41 mouse cellular contexts compared by ENCODE assay signal in the genomic region with DNA sequence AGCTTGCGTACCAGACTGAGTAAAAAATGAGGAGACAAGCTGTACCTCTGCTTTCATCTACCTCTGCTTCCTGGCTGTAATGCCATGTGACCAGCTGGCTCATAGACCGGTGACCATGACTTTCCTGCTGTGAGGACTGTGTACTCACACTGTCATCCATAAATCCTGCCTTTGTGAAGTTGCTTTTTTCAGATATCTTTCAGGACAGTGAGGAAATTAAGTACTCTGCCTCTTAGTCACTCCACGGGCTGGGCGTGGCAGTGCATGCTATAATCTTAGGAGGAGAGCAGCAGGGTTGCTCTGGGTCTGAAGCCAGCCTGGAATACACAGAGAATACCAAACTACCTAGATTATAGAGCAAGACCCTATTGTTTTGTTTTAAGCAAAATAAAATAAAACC. TPM values are rescaled to one million over a fixed set of nuclear protein-coding genes. Genes with fewer than 3 reads are reported as not detected.
DNase-seq lines count a peak whose midpoint lies in the region; ATAC-seq and TF ChIP-seq lines count a peak whose summit lies in the region.
"Had no signal": no experiment of that assay in that cellular context is flagged by ENCODE, and none has a peak within 500 bp of the region (broad histone marks: within the 10 kb centered on the region; RNA-seq: fewer than 3 reads in every experiment).

No protein-coding gene starts in this region.

- H3K9ac ChIP-seq in hindbrain, embryonic 11.5 days (ENCODE audit: low read depth, low read length): no peak overlapping the region
- H3K9ac ChIP-seq: embryonic facial prominence, embryonic 15.5 days; forebrain, embryonic 12.5 days; forebrain, postnatal 0 days; heart, embryonic 15.5 days; hindbrain, embryonic 12.5 days; liver, embryonic 15.5 days; lung, embryonic 15.5 days; midbrain, embryonic 15.5 days; neural tube, embryonic 12.5 days had no signal

- intact Hi-C loops in left cerebral cortex, postnatal 10 days (cut with DNase I): no loop called here

- no peaks in the 10 kb centered on the region for H3K36me3 ChIP-seq in C2C12 (ENCODE audit: control insufficient read depth, insufficient read depth)
- H3K36me3 ChIP-seq in hindbrain, embryonic 11.5 days (ENCODE audit: control insufficient read depth, insufficient read depth, low read length): no peaks in the 10 kb centered on the region
- H3K36me3 ChIP-seq: embryonic facial prominence, embryonic 10.5 days; embryonic facial prominence, embryonic 15.5 days; forebrain, embryonic 12.5 days; G1E; heart, embryonic 15.5 days; hindbrain, embryonic 12.5 days; liver, embryonic 15.5 days; lung, embryonic 15.5 days; midbrain, embryonic 10.5 days; midbrain, embryonic 15.5 days; neural tube, embryonic 12.5 days had no signal

- no peaks in the 10 kb centered on the region for H3K79me2 ChIP-seq in C2C12 (ENCODE audit: control insufficient read depth, insufficient read depth)

- H3K4me1 ChIP-seq in hindbrain, embryonic 11.5 days (replicated peaks; ENCODE audit: control insufficient read depth, insufficient read depth, low read length): no peaks in the 10 kb centered on the region
- H3K4me1 ChIP-seq: embryonic facial prominence, embryonic 10.5 days; embryonic facial prominence, embryonic 15.5 days; forebrain, embryonic 12.5 days; heart, embryonic 15.5 days; hindbrain, embryonic 12.5 days; liver, embryonic 15.5 days; lung, embryonic 15.5 days; midbrain, embryonic 10.5 days; midbrain, embryonic 15.5 days; neural tube, embryonic 12.5 days had no signal

- no peaks in the 10 kb centered on the region for H3K79me3 ChIP-seq in C2C12 (ENCODE audit: low read depth)

- 85% methylated on average over 4 of the region's 4 CpGs for WGBS in hindbrain, embryonic 11.5 days

- no peaks in the 10 kb centered on the region for H3K9me3 ChIP-seq in hindbrain, embryonic 11.5 days (ENCODE audit: control insufficient read depth, low read length)
- H3K9me3 ChIP-seq: embryonic facial prominence, embryonic 10.5 days; embryonic facial prominence, embryonic 15.5 days; forebrain, embryonic 12.5 days; G1E; heart, embryonic 15.5 days; hindbrain, embryonic 12.5 days; liver, embryonic 15.5 days; lung, embryonic 15.5 days; midbrain, embryonic 10.5 days; midbrain, embryonic 15.5 days; neural tube, embryonic 12.5 days had no signal

- no peaks in the 10 kb centered on the region for H3K27me3 ChIP-seq in C2C12 (ENCODE audit: control insufficient read depth, insufficient read depth, insufficient read length)
- no peaks in the 10 kb centered on the region for H3K27me3 ChIP-seq in hindbrain, embryonic 11.5 days (ENCODE audit: control insufficient read depth, insufficient read depth, low read length)
- H3K27me3 ChIP-seq: embryonic facial prominence, embryonic 15.5 days; forebrain, embryonic 12.5 days; heart, embryonic 15.5 days; hindbrain, embryonic 12.5 days; lung, embryonic 15.5 days; midbrain, embryonic 15.5 days; neural tube, embryonic 12.5 days; Patski had no signal

- DNase-seq in adrenal gland, adult (ENCODE audit: inconsistent age in 2 of 2, low spot score in 1 of 2): peak; percentile 88 to 91
- DNase-seq in adrenal gland, postnatal 25 days: peak; percentile 65
- DNase-seq in left cerebral cortex, postnatal 10 days (ENCODE audit: extremely low spot score in 1 of 2, low spot score in 2 of 2): no peak
- no peak for DNase-seq in layer of hippocampus, adult 8-10 months (ENCODE audit: low spot score in 2 of 2)
- DNase-seq in hindbrain, embryonic 11.5 days (ENCODE audit: low spot score): no peak
- no peak for DNase-seq in cerebellum, postnatal 14 days
- DNase-seq: cerebellum, adult 18-20 months; cerebellum, postnatal 10 days; forebrain, postnatal 0 days; kidney, adult 11 months; kidney, postnatal 25 days; layer of hippocampus, postnatal 36 days; liver; lung, postnatal 36 days; right cerebral cortex, postnatal 4 days; thymus, adult 2 months; thymus, postnatal 4 days had no signal

- no peak for TF ChIP-seq CTCF in C2C12 (IDR thresholded peaks at IDR 0.05; ENCODE audit: control insufficient read depth, insufficient read depth, insufficient read length)

- no peak overlapping the region for H3K4me3 ChIP-seq in C2C12 (ENCODE audit: insufficient read depth, poor library complexity, severe bottlenecking)
- H3K4me3 ChIP-seq in hindbrain, embryonic 11.5 days (ENCODE audit: low read depth, low read length): no peak overlapping the region
- H3K4me3 ChIP-seq: embryonic facial prominence, embryonic 10.5 days; embryonic facial prominence, embryonic 15.5 days; forebrain, embryonic 12.5 days; heart, embryonic 15.5 days; hindbrain, embryonic 12.5 days; liver, embryonic 15.5 days; lung, embryonic 15.5 days; midbrain, embryonic 10.5 days; midbrain, embryonic 15.5 days; neural tube, embryonic 12.5 days had no signal

- H3K4me2 ChIP-seq in hindbrain, embryonic 11.5 days (replicated peaks; ENCODE audit: low read depth, low read length): no peak overlapping the region
- H3K4me2 ChIP-seq: embryonic facial prominence, embryonic 15.5 days; forebrain, embryonic 12.5 days; heart, embryonic 15.5 days; hindbrain, embryonic 12.5 days; liver, embryonic 15.5 days; lung, embryonic 15.5 days; midbrain, embryonic 15.5 days; neural tube, embryonic 12.5 days had no signal

- peak; percentile 27; the same call in 1 of the 2 replicates for ATAC-seq in megakaryocyte progenitor cell, adult 5-6 weeks (replicated peaks; ENCODE audit: poor library complexity)
- no peak for ATAC-seq in hindbrain, embryonic 11.5 days (ENCODE audit: low FRiP score)
- ATAC-seq: hindbrain, postnatal 0 days; midbrain, embryonic 15.5 days; Patski had no signal

- H3ac ChIP-seq in C2C12 (ENCODE audit: control insufficient read depth, insufficient read length, low read depth): no peak overlapping the region

- H3K27ac ChIP-seq in hindbrain, embryonic 11.5 days (ENCODE audit: low read depth, low read length): no peak overlapping the region
- H3K27ac ChIP-seq: embryonic facial prominence, embryonic 10.5 days; embryonic facial prominence, embryonic 15.5 days; forebrain, embryonic 12.5 days; heart, embryonic 15.5 days; hindbrain, embryonic 12.5 days; hindbrain, postnatal 0 days; liver, embryonic 15.5 days; lung, embryonic 15.5 days; midbrain, embryonic 10.5 days; midbrain, embryonic 15.5 days; neural tube, embryonic 12.5 days had no signal

TF ChIP-seq in C2C12, 6 proteins besides CTCF, POLR2A, EP300 and RAD21:
- TF ChIP-seq USF1 (IDR thresholded peaks at IDR 0.05; ENCODE audit: low read depth): peak; percentile 43
- TF ChIP-seq MAX (IDR thresholded peaks at IDR 0.05): no peak

RNA-seq across cellular contexts. Expression of a gene that starts 14.3 kb away (rescaled TPM):
- 35.6 TPM for polyA plus RNA-seq in C2C12 (2012; fragmentation: generic; extraction: Trizol)
- total RNA-seq in adrenal gland, postnatal 25 days (2021): 209 TPM in 2 replicates
- total RNA-seq in megakaryocyte progenitor cell, adult 5-6 weeks (2015): 121 and 124 TPM in 2 replicates
- total RNA-seq in megakaryocyte progenitor cell, adult 5-6 weeks (2017): 106 and 123 TPM in 2 replicates
- 1 to 10 TPM; 7.8 to 9.2 TPM for total RNA-seq in left cerebral cortex, postnatal 10 days (2021)
- 10 to 100 TPM in 2 of 4 experiments, 1 to 10 TPM in 2; 9.6 to 15.0 (median 12.1) TPM for total RNA-seq in layer of hippocampus, adult 8-10 months (2022)
- 133 and 135 TPM in 2 replicates for polyA plus RNA-seq in hindbrain, embryonic 11.5 days (2014; fragmentation: Nextera tagmentation; extraction: Ambion mirVana)

RNA-seq across cellular contexts. Expression of a gene that starts 57.6 kb away (rescaled TPM):
- not detected for polyA plus RNA-seq in C2C12 (2012; fragmentation: generic; extraction: Trizol)
- not detected in 2 replicates for total RNA-seq in adrenal gland, postnatal 25 days (2021)
- total RNA-seq in megakaryocyte progenitor cell, adult 5-6 weeks (2015): not detected in 2 replicates
- total RNA-seq in megakaryocyte progenitor cell, adult 5-6 weeks (2017): not detected in 2 replicates
- not detected for total RNA-seq in left cerebral cortex, postnatal 10 days (2021)
- total RNA-seq in layer of hippocampus, adult 8-10 months (2022): not detected
- not detected in 2 replicates for polyA plus RNA-seq in hindbrain, embryonic 11.5 days (2014; fragmentation: Nextera tagmentation; extraction: Ambion mirVana)
- total RNA-seq: adrenal gland, adult 18-20 months; forebrain, postnatal 0 days; G1E; gastrocnemius, adult 8-10 months; gastrocnemius, postnatal 4 days; heart, adult 8-10 months; heart, postnatal 25 days; hindbrain, postnatal 0 days; layer of hippocampus, postnatal 36 days had no signal
- polyA plus RNA-seq: brain, embryonic 14.5 days; embryonic facial prominence, embryonic 10.5 days; embryonic facial prominence, embryonic 15.5 days; forebrain, embryonic 12.5 days; forebrain, postnatal 0 days; G1E; heart, embryonic 15.5 days; hindbrain, embryonic 12.5 days; hindbrain, postnatal 0 days; kidney, embryonic 14.5 days; limb, embryonic 11.5 days; liver, embryonic 15.5 days; lung, embryonic 15.5 days; midbrain, embryonic 10.5 days; midbrain, embryonic 15.5 days; neural tube, embryonic 12.5 days; Patski; spleen, adult 2 months had no signal

Comparison
In these comparisons a context has a peak if more than half of its experiments do, and no peak if none do; other contexts are left out.
1. DNase-seq: peak in adrenal gland, adult (2 of 2) and adrenal gland, postnatal 25 days (single experiment); none in left cerebral cortex, postnatal 10 days (0 of 2), layer of hippocampus, adult 8-10 months (0 of 2), hindbrain, embryonic 11.5 days (single experiment) and cerebellum, postnatal 14 days (0 of 2).
2. RNA of a gene that starts 14.3 kb away (total RNA-seq): 209 TPM in adrenal gland, postnatal 25 days and 106 to 124 TPM in megakaryocyte progenitor cell, adult 5-6 weeks; 9.6 to 15.0 TPM in layer of hippocampus, adult 8-10 months and 7.8 to 9.2 TPM in left cerebral cortex, postnatal 10 days; every median in the first group is over 4 times any median in the second.